Mouse (Mus musculus): Measurements from ENCODE around the gene Podxl. TPM values are rescaled to one million over a fixed set of nuclear protein-coding genes. Genes with fewer than 3 reads are reported as not detected.
"Not testable (repeated sequence)": the region's sequence is repeated elsewhere in the genome, so short reads cannot be mapped to it uniquely, and the experiment has no call there.

Gene Podxl
- total RNA-seq, 2 experiments from 2014 or later, result 18.6 to 18.7 TPM

DNA sequence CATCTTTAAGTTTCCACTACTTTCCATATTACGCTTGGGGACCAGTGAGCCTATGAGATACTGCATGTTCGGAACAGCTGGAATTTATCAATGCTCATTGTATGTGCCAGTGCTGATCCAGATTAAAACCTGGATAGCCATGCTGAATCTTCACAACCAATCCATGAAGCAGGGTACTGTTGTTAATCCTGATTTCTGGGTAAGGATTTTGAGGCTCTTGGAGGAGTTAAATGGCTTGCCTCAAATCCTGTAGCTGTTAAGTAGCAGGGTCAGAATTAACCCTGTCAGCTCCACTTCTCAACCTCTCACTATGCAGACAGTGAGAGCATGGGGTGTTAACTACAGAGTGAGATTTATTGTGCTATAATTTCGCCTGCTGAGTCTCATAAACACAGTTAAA, 7.7 kb upstream of the Podxl start:
- intact Hi-C loops (cut with DNase I), result no loop called here
- DNase-seq (ENCODE audit: low spot score in 2 of 2), result no peak

DNA sequence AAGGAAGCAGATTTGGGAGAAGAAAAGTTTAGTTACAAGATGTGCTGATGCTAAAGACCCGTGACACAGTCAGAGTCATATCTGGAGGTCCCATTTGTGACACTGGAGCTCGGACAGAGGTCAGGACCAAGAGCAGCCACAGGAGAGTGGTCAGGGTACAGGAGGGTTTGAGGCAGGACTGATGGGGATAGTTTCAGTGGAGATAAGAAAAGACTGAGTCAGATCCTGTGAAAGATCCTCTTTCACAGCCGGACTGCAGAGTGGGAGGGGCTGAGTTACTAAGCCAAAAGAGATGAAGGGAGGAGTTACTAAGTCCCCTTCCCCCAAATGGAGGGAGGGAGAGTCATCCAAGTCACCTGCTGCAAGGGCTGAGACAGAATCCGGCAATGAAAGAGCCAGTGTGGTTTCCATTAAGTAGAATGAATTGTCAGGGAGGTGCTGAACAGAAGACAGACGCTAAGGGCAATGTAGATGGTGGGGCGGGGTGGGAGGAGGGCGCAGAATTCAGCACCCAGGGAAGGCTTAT, 4.4 kb upstream of the Podxl start:
- intact Hi-C loops (cut with DNase I), result no loop called here
- DNase-seq (ENCODE audit: low spot score in 2 of 2), result no peak

DNA sequence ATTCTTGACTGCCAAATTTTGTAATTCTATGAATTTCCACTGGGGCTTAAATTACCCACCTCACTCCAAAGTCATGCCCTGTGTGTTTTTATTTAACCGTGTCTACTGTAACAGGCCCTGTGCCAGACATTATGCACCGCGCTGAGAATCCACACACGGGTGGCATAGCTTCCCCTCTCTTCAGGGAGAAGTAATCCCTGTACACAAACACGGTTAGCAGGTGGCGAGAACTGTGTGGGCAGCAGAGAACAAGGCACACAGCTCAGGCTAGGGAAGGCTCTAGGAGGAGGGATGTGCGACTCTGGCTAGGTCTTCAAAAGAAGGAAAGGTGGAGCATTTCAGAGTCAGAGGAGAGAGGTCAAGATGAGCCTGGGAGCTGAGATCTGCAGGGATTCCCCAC, 3.4 kb upstream of the Podxl start:
- no peak for DNase-seq (ENCODE audit: low spot score in 2 of 2)
- intact Hi-C loops (cut with DNase I), result no loop called here

DNA sequence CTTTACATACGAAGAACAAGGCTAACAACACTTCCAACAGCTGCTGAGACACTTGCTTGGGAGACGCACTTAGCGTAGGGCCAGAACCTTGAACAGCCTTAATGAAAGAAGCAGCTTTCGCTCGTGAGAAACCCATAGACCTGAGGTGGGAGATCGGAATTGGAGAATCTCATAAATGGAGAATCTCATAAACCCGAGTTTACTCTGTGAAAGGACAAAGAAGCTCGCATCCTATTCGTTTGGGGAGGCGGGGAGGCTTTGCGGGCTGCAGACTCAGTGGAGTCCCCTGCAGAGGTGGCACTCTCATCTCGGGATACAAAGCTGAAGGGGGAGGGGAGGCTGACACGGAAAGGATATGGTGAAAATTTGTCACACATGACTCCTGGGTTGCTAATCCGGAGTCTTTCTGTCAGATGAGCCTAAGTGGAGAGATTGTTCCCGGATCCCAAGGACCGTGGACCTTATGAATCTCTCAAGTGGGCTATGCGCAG, 1.2 kb upstream of the Podxl start:
- intact Hi-C loops (cut with DNase I), result no loop called here
- DNase-seq (ENCODE audit: low spot score in 2 of 2), result no peak

DNA sequence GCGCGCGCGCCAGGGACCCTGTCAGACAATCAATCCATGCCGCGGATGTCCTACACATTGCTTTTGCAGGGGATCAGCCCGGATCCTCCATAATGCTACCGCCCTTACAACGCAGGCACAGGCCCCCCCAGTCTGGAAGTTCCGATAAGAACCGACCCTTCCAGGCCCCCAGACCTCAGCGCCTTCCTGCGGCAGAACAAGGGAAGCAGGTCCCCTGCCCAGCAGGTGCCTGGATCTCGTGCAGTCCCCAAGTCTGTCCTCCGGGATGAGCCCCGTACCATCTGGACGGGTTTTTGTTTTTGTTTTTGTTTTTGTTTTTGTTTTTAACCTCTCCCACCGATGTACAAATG, 376 bp upstream of the Podxl start:
- no peak for DNase-seq (ENCODE audit: low spot score in 2 of 2)
- intact Hi-C loops (cut with DNase I), result no loop called here

DNA sequence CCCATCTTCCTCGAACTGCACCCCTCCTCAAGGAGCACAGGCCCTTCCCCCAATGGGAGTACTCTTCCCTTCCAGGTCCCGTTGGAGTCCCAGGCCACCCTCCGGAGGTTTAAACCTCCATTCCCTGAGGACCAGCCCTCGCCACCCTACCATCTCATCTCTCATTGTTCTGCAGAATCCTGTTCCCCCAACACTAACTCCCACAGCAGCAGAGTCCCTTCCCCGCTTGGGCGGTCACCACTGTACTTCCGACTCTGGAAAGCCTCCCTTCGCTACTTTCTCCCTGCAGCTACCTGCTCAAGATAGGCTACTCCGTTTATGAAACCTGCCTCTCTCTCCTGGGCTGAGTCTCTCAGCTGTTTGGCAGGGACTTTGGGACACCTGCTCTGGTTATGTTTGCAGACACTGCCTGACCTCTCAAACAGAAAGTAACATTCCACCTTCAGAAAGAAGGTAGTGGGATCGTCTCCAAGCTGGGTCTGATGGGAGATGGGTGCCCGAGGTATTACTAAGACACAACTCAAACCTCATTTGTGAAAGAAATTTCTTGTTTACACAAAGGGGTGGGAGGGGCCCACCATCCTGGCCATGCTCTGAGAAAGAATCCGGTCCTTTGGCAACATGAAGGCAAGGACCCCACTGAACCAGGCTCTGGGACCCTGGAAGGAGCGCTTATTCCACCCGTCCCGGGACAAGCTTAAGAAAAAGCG, 1.3 kb downstream of the Podxl start:
- DNase-seq (ENCODE audit: low spot score in 2 of 2), result no peak
- intact Hi-C loops (cut with DNase I), result no loop called here

DNA sequence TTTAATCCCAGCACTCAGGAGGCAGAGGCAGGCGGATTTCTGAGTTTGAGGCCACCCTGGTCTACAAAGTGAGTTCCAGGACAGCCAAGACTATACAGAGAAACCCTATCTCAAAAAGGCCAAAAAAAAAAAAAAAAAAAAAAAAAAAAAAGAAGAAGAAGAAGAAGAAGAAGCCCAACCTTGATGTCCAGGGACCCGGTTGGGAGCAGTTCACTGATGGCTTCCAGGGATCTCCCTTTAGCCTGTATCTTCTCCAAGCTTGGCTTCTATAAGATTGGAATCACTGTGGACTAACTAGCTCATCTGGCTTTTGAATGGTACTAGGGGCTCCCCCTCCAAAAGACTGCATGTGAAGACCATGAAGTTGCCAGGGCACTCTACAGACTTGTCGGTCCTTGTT, 1.8 kb downstream of the Podxl start:
- DNase-seq (ENCODE audit: low spot score in 2 of 2); intact Hi-C loops (cut with DNase I): not testable (repeated sequence)

DNA sequence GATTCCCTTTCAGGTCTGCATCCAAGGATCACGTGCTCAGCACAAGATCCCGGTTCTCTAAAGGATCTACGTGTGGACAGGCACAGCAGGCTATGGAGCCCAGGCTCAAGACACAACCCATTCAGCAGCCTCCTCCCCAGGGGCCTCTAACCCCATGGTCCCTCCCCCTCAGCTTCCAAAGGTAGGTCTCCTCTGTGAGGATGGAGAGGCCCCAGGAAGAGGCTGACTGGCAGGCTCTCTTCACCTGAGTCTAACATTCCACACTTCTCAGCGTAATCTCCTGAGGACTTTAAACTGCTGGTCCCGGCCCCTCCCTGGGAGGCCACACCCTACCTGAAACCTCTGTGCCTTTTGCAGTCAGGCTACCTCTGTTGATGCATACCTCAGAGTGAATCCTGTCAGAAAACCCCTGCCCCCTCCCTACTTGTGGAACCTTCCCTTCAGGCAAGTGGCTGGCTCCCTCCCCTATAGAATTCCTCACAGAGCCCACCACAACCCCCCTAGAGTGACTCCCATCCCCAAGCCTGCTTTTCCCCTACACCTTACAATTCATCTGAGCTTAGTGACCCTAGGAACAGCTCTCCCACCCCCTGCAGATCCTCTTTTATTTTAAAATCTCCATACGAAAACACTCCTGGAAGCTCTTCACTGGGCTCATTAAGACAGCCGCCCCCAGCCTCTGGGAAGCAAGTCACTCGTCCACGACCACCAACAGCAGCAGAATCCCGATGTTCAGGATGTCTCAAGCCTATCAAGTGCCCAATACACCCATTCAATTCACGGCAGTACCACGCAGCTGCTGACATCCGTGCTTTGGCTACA, 3.4 kb downstream of the Podxl start:
- intact Hi-C loops (cut with DNase I), result no loop called here
- no peak for DNase-seq (ENCODE audit: low spot score in 2 of 2)

DNA sequence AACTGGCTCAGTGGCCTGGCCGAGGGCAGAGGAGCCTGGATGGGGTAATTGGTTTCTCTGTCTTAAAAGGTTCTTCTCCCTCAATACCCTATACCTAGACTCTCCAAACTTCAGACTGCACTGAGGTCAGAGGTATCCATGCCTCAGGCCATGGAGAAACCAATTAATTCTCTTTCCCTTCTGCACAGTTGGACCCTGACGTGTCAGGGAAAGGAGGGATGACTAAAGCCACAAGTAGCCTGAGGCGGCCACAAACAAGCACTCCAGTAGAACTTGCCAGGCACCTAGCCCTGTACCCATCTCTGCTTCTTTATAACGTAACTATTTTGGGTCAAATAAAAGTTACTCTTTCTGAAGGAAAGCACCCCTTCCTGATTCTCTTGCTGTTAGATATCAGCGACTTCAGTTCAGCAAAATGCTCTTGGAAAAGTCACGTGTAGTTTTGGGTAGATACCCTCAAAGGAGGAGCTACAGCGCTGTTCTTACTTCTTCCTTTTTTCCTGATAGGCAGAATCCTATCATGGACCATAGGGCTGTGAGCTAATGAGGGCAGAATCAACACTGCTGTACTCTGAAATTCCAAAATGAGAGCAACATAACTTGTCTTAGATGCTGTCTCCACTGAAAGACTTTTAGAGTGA, 7.2 kb downstream of the Podxl start:
- no peak for DNase-seq (ENCODE audit: low spot score in 2 of 2)

DNA sequence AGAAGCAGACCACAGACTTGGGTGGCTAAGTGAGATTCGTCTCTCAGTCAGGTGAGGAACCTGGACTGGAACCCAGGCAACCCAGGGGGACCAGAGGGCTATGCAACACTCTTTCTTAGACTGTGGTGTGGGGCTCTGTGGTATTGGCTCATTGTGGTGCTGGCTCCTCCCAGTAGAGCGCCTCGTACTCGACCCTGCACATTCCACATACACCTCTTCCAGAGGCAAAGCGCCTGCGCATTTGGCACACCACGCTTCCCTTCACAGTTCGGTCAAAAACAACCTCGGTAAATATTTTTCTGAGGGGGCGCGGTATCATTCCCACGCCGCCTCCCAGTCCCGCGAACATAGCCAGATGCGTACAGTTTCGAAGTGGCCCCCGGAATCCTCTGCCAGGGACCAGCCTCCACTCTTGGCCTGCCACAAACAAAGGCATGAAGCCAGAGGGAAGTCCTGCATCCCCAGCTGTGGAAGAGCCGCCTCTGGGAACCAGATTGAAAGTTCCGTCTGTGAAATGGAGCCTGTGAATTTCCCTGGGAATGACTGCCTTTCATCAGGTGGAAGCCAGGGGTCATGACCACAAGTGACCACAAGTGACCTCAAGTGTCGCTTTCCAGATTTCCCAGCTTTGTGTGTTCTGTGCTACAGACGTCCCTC, 12.8 kb downstream of the Podxl start:
- intact Hi-C loops (cut with DNase I), result no loop called here
- no peak for DNase-seq (ENCODE audit: low spot score in 2 of 2)

More for the DNA sequence above, 7.2 kb downstream of the Podxl start:
- intact Hi-C loops (cut with DNase I), result no loop called here

DNA sequence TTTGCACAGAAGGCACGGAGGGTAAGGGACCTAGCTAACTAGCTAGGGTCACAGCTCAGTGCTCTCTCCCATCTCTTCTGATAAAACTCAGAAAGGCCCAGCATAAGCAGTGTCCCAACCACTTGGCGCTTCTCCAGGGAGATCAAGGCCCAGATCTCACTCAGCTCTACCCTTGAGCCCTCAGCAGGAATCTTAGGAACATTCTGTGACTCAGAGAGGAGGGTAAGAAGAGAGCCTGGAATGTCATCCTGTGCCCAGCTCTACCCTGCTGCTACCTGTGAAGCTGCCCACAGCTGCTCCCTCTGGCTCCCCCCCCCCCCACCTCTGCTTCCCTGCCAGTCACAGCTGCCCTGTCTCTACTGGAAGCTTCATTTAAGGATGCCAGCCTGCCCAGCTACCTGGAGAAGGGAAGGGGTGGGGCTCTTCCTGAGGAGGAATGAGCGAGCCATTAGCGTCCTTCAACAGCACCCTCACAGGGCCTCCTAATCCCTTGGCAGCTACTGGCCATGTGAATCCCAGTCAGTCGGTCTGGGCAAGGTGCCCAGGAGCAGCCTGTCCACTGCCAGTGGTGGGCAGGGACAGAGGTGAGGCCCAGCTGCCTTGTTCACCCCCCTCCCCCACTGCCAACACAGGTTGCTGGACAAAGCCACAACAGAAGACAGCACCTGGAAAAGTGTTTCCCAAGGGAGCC, 14.3 kb downstream of the Podxl start:
- DNase-seq (ENCODE audit: low spot score in 2 of 2), result peak in 1 of 2 experiments; percentile 23
- intact Hi-C loops (cut with DNase I), result no loop called here

DNA sequence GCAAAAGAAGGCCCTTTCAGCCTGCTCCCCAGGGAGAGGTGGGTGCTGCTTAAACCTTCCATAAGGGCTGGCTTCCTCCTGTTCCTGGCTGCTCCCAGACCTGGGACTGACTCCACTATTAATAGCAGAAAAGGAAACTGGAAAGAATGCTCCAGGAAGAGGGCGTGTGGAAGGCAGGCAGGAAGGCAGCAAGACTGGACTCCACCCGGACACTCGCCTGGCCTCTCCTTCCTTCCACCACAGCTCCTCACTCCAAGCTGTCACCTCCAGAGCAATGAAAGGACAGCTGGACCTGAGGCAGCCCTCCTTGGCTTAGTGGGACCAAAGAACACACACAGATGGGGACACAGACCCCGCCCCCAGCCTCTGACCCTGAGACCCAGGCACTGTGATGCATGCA, 19.5 kb downstream of the Podxl start:
- intact Hi-C loops (cut with DNase I), result no loop called here
- no peak for DNase-seq (ENCODE audit: low spot score in 2 of 2)

DNA sequence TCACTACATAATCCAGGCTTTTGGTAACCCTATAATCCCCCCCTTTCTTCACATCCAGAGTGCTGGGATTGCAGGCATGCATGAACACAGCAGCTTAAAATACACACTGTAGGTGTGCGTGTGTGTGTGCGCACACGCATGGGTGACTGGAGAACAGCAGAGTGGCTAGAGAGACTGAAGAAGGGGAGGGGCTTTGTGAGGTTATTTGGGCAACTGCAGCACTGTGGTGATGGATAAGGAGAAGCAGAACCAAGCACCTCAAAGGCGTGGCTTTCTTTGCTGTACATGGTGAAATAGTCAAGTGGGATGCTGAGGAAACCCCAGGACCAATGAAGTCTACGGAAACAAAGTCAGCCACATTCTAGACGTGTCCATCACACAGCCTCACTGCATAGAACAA, 23.8 kb downstream of the Podxl start:
- no peak for DNase-seq (ENCODE audit: low spot score in 2 of 2)
- intact Hi-C loops (cut with DNase I), result no loop called here

DNA sequence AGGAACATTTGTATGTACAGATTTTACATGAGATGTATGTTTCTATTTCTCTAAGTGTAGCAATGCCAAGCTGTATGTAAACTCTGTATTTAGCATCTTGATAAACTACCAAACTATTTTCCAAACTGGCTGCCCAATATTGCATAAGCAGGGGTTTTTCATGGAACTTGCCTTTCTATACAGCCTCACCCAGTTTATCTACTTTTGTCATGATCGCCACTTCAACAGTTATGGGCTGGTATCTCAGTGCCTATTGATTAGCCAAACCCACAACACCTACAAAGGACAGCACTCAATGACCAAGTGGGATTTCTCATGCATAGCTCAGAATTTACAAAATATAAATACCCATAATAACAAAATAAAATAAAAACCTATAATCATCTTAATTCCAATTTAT, 25.7 kb downstream of the Podxl start:
- DNase-seq (ENCODE audit: low spot score in 2 of 2), result no peak
- intact Hi-C loops (cut with DNase I), result no loop called here

DNA sequence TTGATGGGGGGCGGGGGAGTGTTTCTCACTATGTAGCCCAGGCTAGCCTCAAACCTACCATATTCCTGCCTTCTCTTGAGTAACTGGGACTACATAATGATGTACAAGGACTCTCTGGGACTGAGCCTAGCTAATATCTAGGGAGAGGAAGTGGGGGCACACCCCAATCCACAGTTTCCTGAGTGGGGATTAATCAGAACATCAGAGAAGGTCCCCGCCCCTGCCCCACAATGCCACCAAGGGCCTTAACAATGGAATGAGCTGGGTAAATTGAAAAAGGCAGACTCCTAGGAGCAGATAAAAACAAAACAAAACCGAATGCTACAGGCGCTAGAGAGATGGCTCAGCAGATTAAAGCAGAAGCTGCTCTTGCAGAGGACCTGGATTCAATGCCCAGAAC, 26.6 kb downstream of the Podxl start:
- no peak for DNase-seq (ENCODE audit: low spot score in 2 of 2)

DNA sequence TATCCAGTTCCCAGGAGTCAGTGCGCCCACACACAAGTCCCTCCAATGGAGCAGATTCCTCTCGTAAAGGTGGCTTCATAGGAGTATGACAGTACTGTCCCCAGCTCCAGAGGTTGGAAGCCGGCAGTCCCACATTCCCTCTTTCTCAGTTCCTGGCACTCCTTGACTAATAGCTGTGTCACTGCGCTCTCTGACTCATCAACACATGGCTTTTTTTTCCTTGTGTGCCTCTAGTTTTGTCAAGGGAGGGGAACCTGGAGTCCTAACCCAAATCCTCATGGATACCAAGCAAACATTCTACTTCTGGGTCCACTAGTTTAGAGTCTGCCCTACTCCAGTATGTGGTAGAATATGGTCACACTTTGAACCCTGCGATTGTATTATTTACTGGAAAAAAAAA, 29.1 kb downstream of the Podxl start:
- intact Hi-C loops (cut with DNase I), result no loop called here
- no peak for DNase-seq (ENCODE audit: low spot score in 2 of 2)

More for the DNA sequence above, 26.6 kb downstream of the Podxl start:
- intact Hi-C loops (cut with DNase I), result no loop called here

DNA sequence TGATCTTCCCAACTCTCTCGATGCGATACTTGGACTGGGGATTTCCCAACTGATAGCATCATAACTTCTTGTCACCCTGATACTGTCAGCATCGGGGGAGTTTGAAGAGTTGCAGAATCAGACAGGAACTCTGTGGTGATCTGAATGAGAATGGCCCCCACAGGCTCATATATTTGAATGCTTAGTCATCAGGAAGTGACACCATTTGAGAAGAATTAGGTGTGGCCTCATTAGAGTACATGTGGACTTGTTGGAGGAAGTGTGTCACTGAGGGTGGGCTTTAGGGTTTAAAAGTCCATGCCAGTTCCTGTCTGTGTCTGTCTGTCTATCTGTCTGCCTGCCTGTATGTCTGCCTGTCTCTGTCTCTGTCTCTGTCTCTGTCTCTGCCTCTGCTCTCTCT, 31.9 kb downstream of the Podxl start:
- intact Hi-C loops (cut with DNase I), result no loop called here
- DNase-seq (ENCODE audit: low spot score in 2 of 2), result no peak

DNA sequence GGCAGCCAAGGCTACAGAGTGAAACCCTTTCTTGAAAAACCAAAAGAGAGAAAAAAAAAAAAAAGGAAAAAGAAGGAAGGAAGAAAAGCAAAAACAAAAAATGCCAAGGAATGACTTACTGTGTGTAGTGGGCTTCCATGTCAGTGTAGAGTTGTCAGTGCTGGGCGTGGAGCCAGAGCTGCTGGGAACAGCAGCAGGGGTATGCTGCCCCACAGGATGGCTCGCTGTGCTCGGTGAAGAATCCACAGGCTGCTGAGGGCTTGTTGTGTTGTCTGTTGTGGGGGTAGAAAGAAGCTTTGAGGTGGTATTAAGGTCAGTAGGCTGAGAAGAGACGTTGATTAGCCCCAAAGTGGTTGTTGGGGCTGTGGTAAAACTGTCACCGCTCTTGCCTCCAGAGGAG, 35.4 kb downstream of the Podxl start:
- intact Hi-C loops (cut with DNase I), result loop anchor here (1.0 kb wide), 1 partner anchor 111 kb away; no protein-coding TSS in a partner anchor

DNA sequence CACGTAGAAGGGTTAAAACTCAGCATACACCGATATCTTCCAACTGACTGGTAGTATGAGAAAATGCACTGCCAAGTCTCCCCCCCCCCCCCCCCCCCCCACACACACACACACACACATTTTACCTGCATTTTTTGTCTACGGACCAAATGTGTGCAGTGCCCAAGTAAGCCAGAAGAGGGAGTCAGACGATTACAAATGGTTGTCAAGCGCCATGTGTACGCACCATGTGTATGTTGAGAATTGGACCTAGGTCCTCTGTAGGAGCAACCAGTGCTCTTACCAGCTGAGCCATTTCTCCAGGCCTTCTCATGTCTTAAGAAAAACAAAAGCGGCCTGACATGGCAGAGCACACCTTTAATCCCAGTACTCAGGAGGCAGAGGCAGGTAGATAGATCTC, 35.9 kb downstream of the Podxl start:
- peak; percentile 79 to 82 for DNase-seq (ENCODE audit: low spot score in 2 of 2)
- intact Hi-C loops (cut with DNase I), result loop anchor here (1.0 kb wide), 1 partner anchor 111 kb away; no protein-coding TSS in a partner anchor

More for the DNA sequence above, 35.4 kb downstream of the Podxl start:
- DNase-seq (ENCODE audit: low spot score in 2 of 2), result no peak

Data from left cerebral cortex, postnatal 14 days (tissue).